Mouse (Mus musculus): ENCODE data around the gene Olfr905.

The Olfr905 gene

GRCm38 (mm10) chr9:38521280-38521679 is 50.4 kb downstream of the Olfr905 start, which contains the start of gene Olfr911-ps1:
Gene Olfr911-ps1, plus strand, starts transcription at chr9:38521580.
- TF ChIP-seq CTCF (conservative IDR thresholded peaks at IDR 0.05; ENCODE audit: low read length): no peak
- no peak for TF ChIP-seq NANOG (IDR thresholded peaks at IDR 0.05; ENCODE audit: borderline replicate concordance, low read length)
- TF ChIP-seq POU5F1 (IDR thresholded peaks at IDR 0.05; ENCODE audit: borderline replicate concordance, low read length): no peak
- Histone ChIP-seq H3K4me1 (replicated peaks; ENCODE audit: low read depth, low read length) (no peaks in the 10 kb centered on the region), H3K36me3 (ENCODE audit: insufficient read depth, low read length) (no peaks in the 10 kb centered on the region), H3K9me3 (ENCODE audit: low read length) (no peaks in the 10 kb centered on the region), H3K27me3 (ENCODE audit: insufficient read depth, low read length) (no peaks in the 10 kb centered on the region), H3K4me3 (replicated peaks; ENCODE audit: low read length) (no peak within 1 kb of the TSS)
